Mouse (Mus musculus): ENCODE results near the gene Angptl7.

- no peak for TF ChIP-seq POLR2A (IDR thresholded peaks at IDR 0.05; ENCODE audit: control insufficient read depth, extremely low read depth, insufficient read depth, low read length, poor library complexity)
- TF ChIP-seq CTCF (IDR thresholded peaks at IDR 0.05; ENCODE audit: borderline replicate concordance, control insufficient read depth, extremely low read depth, insufficient read depth, low read length, poor library complexity): no peak
Measured at GRCm38 (mm10) chr4:148471363-148471806, 28.9 kb downstream of the Angptl7 start.
